Mouse (Mus musculus): ENCODE measurements around the gene Serinc2.

- TF ChIP-seq CTCF (IDR thresholded peaks at IDR 0.05; ENCODE audit: low read depth) (no peak), EP300 (IDR thresholded peaks at IDR 0.05; ENCODE audit: low read depth) (no peak)
Measured at GRCm38 (mm10) chr4:130273698-130274345, 5.2 kb downstream of the Serinc2 start.
